Mouse (Mus musculus) midbrain, postnatal 0 days (tissue): ENCODE results near the gene Kmo. TPM values are rescaled to one million over a fixed set of nuclear protein-coding genes. Genes with fewer than 3 reads are reported as not detected.

Experiments used
- ATAC-seq: fragments of 200-750 bp; cut with Nextera tagmentation; 2 replicates; pipeline ENCODE4 v1.8.0; 2017; ENCODE audit warnings: moderate number of reproducible peaks, mild to moderate bottlenecking, moderate TSS enrichment, moderate library complexity; ENCODE audit not compliant: low FRiP score
- DNase-seq: peaks from one replicate; pipeline ENCODE4 v3.0.0-alpha.2; 2015; ENCODE audit warnings: low spot score
- H3K27ac ChIP-seq: fragments of 300-500 bp; sonication (generic); 2 replicates; pipeline ENCODE4 v1.5.1; 2014; ENCODE audit warnings: low read depth, mild to moderate bottlenecking, low read length, mixed read lengths
- H3K27me3 ChIP-seq: fragments of 300-500 bp; sonication (generic); 2 replicates; pipeline ENCODE4 v1.6.1; 2014; ENCODE audit warnings: low read length, control low read depth, mixed read lengths; ENCODE audit not compliant: insufficient read depth
- H3K36me3 ChIP-seq: fragments of 300-500 bp; sonication (generic); 2 replicates; pipeline ENCODE4 v1.6.1; 2014; ENCODE audit warnings: low read length, control low read depth, mixed read lengths; ENCODE audit not compliant: insufficient read depth
- H3K4me1 ChIP-seq: fragments of 300-500 bp; sonication (generic); 2 replicates; pipeline ENCODE4 v1.6.1; 2014; ENCODE audit warnings: mild to moderate bottlenecking, control low read depth, antibody characterized with exemption, low read length, mixed read lengths; ENCODE audit not compliant: insufficient read depth
- H3K4me2 ChIP-seq: fragments of 300-500 bp; sonication (generic); 2 replicates; pipeline ENCODE4 v1.6.1; 2014; ENCODE audit warnings: low read depth, mild to moderate bottlenecking, low read length, mixed read lengths; ENCODE audit not compliant: poor library complexity, severe bottlenecking
- H3K4me3 ChIP-seq: fragments of 300-500 bp; sonication (generic); 2 replicates; pipeline ENCODE4 v1.5.1; 2014; ENCODE audit warnings: low read depth, mild to moderate bottlenecking, low read length, moderate library complexity
- H3K9ac ChIP-seq: fragments of 300-500 bp; sonication (generic); replicated peaks from 2 replicates; pipeline ENCODE4 v1.6.1; 2014; ENCODE audit warnings: mild to moderate bottlenecking, low read length, moderate library complexity, mixed read lengths; ENCODE audit not compliant: poor library complexity, severe bottlenecking
- H3K9me3 ChIP-seq: fragments of 300-500 bp; sonication (generic); 2 replicates; pipeline ENCODE4 v1.6.1; 2016; ENCODE audit warnings: low read length, control low read depth
- CTCF ChIP-seq: IDR thresholded peaks from 2 replicates; pipeline ENCODE4 v1.5.1; 2016; ENCODE audit warnings: antibody characterized with exemption, mild to moderate bottlenecking
- WGBS: fragments of 180-500 bp; shearing (Covaris S2); extraction: QIAGEN DNeasy Blood & Tissue Kit; methylation state at CpG from one replicate; pipeline ENCODE4 v1.1.7; 2014; 5-methylcytosine and 5-hydroxymethylcytosine counted together
- polyA plus RNA-seq: library from polyadenylated mRNA; unstranded; fragments of >200 nt; fragmentation: Nextera tagmentation; extraction: Ambion mirVana; gene quantifications from 2 replicates; pipeline ENCODE4 v1.2.1, GENCODE M21; 2015
- total RNA-seq: library from RNA; depleted of rRNA; stranded (reverse); fragments of >200 nt; gene quantifications from 2 replicates; pipeline ENCODE4 v1.2.3, GENCODE M21; 2014

Kmo gene
- total and polyA plus RNA-seq, 2 experiments from 2014 or later, result not detected

- Histone ChIP-seq H3K36me3 (0 out of 2 replicates have a peak, but pooled peaks cover 2% of the 10 kb centered on the region), H3K27me3 (no peaks in the 10 kb centered on the region), H3K4me2 (no peak overlapping the region), H3K4me3 (no peak overlapping the region), H3K4me1 (no peaks in the 10 kb centered on the region), H3K9ac (no peak overlapping the region), H3K27ac (no peak overlapping the region), H3K9me3 (no peaks in the 10 kb centered on the region)
- no peak for ATAC-seq
- TF ChIP-seq CTCF, result no peak
- WGBS, result 90% methylated on average over 4 of the region's 4 CpGs
- no peak for DNase-seq
Measured at GRCm38 (mm10) chr1:175659900-175660299, 39.7 kb downstream of the Kmo start.

GRCm38 (mm10) chr1:175668666-175669405 lies 48.7 kb downstream of the Kmo start:
- 81% methylated on average over 5 of the region's 5 CpGs for WGBS
- H3K9me3 ChIP-seq, result no peaks in the 10 kb centered on the region
- H3K36me3 ChIP-seq, result no peaks in the 10 kb centered on the region
- H3K27me3 ChIP-seq, result no peaks in the 10 kb centered on the region
- DNase-seq, result peak; percentile 48
- H3K4me1 ChIP-seq, result no peaks in the 10 kb centered on the region
- no peak overlapping the region for H3K4me2 ChIP-seq
- no peak overlapping the region for H3K9ac ChIP-seq
- ATAC-seq, result 0 out of 2 replicates have a peak, but pooled peaks have one; percentile 63
- peak; percentile 79 for TF ChIP-seq CTCF
- no peak overlapping the region for H3K27ac ChIP-seq
- no peak overlapping the region for H3K4me3 ChIP-seq

GRCm38 (mm10) chr1:175669456-175669855 lies 49.3 kb downstream of the Kmo start:
- H3K4me3 ChIP-seq, result no peak overlapping the region
- H3K9me3 ChIP-seq, result no peaks in the 10 kb centered on the region
- no peaks in the 10 kb centered on the region for H3K4me1 ChIP-seq
- no peaks in the 10 kb centered on the region for H3K27me3 ChIP-seq
- ATAC-seq, result no peak
- H3K4me2 ChIP-seq, result no peak overlapping the region
- no peak for DNase-seq
- 89% methylated on average over 3 of the region's 3 CpGs for WGBS
- no peaks in the 10 kb centered on the region for H3K36me3 ChIP-seq
- H3K27ac ChIP-seq, result no peak overlapping the region
- no peak for TF ChIP-seq CTCF
- no peak overlapping the region for H3K9ac ChIP-seq

GRCm38 (mm10) chr1:175670042-175670441 lies 49.9 kb downstream of the Kmo start:
- ATAC-seq (no peak), DNase-seq (no peak)
- 66% methylated on average over 7 of the region's 7 CpGs for WGBS
- H3K36me3 ChIP-seq, result no peaks in the 10 kb centered on the region
- no peak for TF ChIP-seq CTCF
- no peaks in the 10 kb centered on the region for H3K4me1 ChIP-seq
- no peak overlapping the region for H3K27ac ChIP-seq
- H3K27me3 ChIP-seq, result no peaks in the 10 kb centered on the region
- H3K4me2 ChIP-seq, result no peak overlapping the region
- H3K4me3 ChIP-seq, result no peak overlapping the region
- H3K9me3 ChIP-seq, result no peaks in the 10 kb centered on the region
- no peak overlapping the region for H3K9ac ChIP-seq

GRCm38 (mm10) chr1:175671626-175672025 lies 51.4 kb downstream of the Kmo start:
- ATAC-seq (no peak), DNase-seq (peak; percentile 54)
- Histone ChIP-seq H3K36me3 (no peaks in the 10 kb centered on the region), H3K4me3 (no peak overlapping the region), H3K27ac (no peak overlapping the region), H3K27me3 (no peaks in the 10 kb centered on the region), H3K4me1 (no peaks in the 10 kb centered on the region), H3K9ac (no peak overlapping the region), H3K4me2 (no peak overlapping the region), H3K9me3 (no peaks in the 10 kb centered on the region)
- WGBS, result 29% methylated on average over 1 of the region's 1 CpGs
- peak; percentile 69 for TF ChIP-seq CTCF

- WGBS, result 82% methylated on average over 7 of the region's 7 CpGs
- Histone ChIP-seq H3K36me3 (no peaks in the 10 kb centered on the region), H3K27ac (no peak overlapping the region), H3K4me2 (no peak overlapping the region), H3K9me3 (no peaks in the 10 kb centered on the region), H3K9ac (no peak overlapping the region), H3K27me3 (no peaks in the 10 kb centered on the region), H3K4me3 (no peak overlapping the region), H3K4me1 (no peaks in the 10 kb centered on the region)
- TF ChIP-seq CTCF, result no peak
- ATAC-seq (no peak), DNase-seq (no peak)
Measured at GRCm38 (mm10) chr1:175673563-175674325, 53.6 kb downstream of the Kmo start.
